16 mouse cellular contexts compared by ENCODE assay signal in genomic region chr15:82268783-82269182, GRCm38 (mm10). TPM values are rescaled to one million over a fixed set of nuclear protein-coding genes. Genes with fewer than 3 reads are reported as not detected.
DNase-seq lines count a peak whose midpoint lies in the region; ATAC-seq and TF ChIP-seq lines count a peak whose summit lies in the region.
"Had no signal": no experiment of that assay in that cellular context is flagged by ENCODE, and none has a peak within 500 bp of the region (broad histone marks: within the 10 kb centered on the region; RNA-seq: fewer than 3 reads in every experiment).

No protein-coding gene starts in this region.

- H3K4me3 ChIP-seq in layer of hippocampus, adult 2 months = no peak overlapping the region
- no peak overlapping the region for H3K4me3 ChIP-seq in hindbrain, embryonic 14.5 days (replicated peaks; ENCODE audit: low read length)
- H3K4me3 ChIP-seq in neural tube, embryonic 14.5 days (ENCODE audit: low read depth, low read length) = no peak overlapping the region
- no peak overlapping the region for H3K4me3 ChIP-seq in embryonic facial prominence, embryonic 10.5 days
- H3K4me3 ChIP-seq: embryonic facial prominence, embryonic 13.5 days; heart, adult 2 months; limb, embryonic 13.5 days had no signal

- TF ChIP-seq CTCF in layer of hippocampus, adult 2 months (conservative IDR thresholded peaks at IDR 0.05) = no peak

- no peak overlapping the region for H3K9ac ChIP-seq in hindbrain, embryonic 14.5 days
- no peak overlapping the region for H3K9ac ChIP-seq in neural tube, embryonic 14.5 days (replicated peaks; ENCODE audit: low read depth, low read length)
- H3K9ac ChIP-seq: limb, embryonic 13.5 days had no signal

- 77% methylated on average over 9 of the region's 9 CpGs for WGBS in hindbrain, embryonic 14.5 days
- 81% methylated on average over 9 of the region's 9 CpGs for WGBS in neural tube, embryonic 14.5 days
- 87% methylated on average over 9 of the region's 9 CpGs for WGBS in embryonic facial prominence, embryonic 10.5 days

- no peaks in the 10 kb centered on the region for H3K27me3 ChIP-seq in hindbrain, embryonic 14.5 days (ENCODE audit: control insufficient read depth, insufficient read depth, low read length)
- no peaks in the 10 kb centered on the region for H3K27me3 ChIP-seq in neural tube, embryonic 14.5 days (ENCODE audit: control insufficient read depth, insufficient read depth, low read length)
- peaks cover 43% of the 10 kb centered on the region for H3K27me3 ChIP-seq in embryonic facial prominence, embryonic 10.5 days (replicated peaks; ENCODE audit: low read depth, poor library complexity, severe bottlenecking)

- ATAC-seq in hindbrain, embryonic 14.5 days (ENCODE audit: low FRiP score) = no peak
- no peak for ATAC-seq in neural tube, embryonic 14.5 days (ENCODE audit: low read depth)

- H3K27ac ChIP-seq in layer of hippocampus, adult 2 months = peak overlapping the region; percentile 78
- peak overlapping the region; percentile 70; the same call in 1 of the 2 replicates for H3K27ac ChIP-seq in hindbrain, embryonic 14.5 days
- H3K27ac ChIP-seq in neural tube, embryonic 14.5 days (ENCODE audit: low read depth, low read length) = 0 out of 2 replicates have a peak overlapping the region, but pooled peaks have one; percentile 17
- H3K27ac ChIP-seq in embryonic facial prominence, embryonic 10.5 days (replicated peaks) = no peak overlapping the region
- H3K27ac ChIP-seq: embryonic facial prominence, embryonic 13.5 days; heart, adult 2 months; limb, embryonic 13.5 days had no signal

- no peaks in the 10 kb centered on the region for H3K36me3 ChIP-seq in hindbrain, embryonic 14.5 days (replicated peaks; ENCODE audit: control insufficient read depth, insufficient read depth)
- no peaks in the 10 kb centered on the region for H3K36me3 ChIP-seq in neural tube, embryonic 14.5 days (ENCODE audit: control insufficient read depth, insufficient read depth, low read length)
- H3K36me3 ChIP-seq in embryonic facial prominence, embryonic 10.5 days (replicated peaks) = no peaks in the 10 kb centered on the region
- H3K36me3 ChIP-seq: embryonic facial prominence, embryonic 13.5 days; limb, embryonic 13.5 days had no signal

- H3K9me3 ChIP-seq in hindbrain, embryonic 14.5 days (ENCODE audit: control insufficient read depth, low read length) = no peaks in the 10 kb centered on the region
- no peaks in the 10 kb centered on the region for H3K9me3 ChIP-seq in neural tube, embryonic 14.5 days (ENCODE audit: control insufficient read depth, low read length)
- H3K9me3 ChIP-seq in embryonic facial prominence, embryonic 10.5 days = no peaks in the 10 kb centered on the region
- H3K9me3 ChIP-seq: embryonic facial prominence, embryonic 13.5 days; limb, embryonic 13.5 days had no signal

- no peak overlapping the region for H3K4me2 ChIP-seq in hindbrain, embryonic 14.5 days (replicated peaks)
- H3K4me2 ChIP-seq in neural tube, embryonic 14.5 days (ENCODE audit: low read depth, low read length) = no peak overlapping the region
- H3K4me2 ChIP-seq: embryonic facial prominence, embryonic 13.5 days; limb, embryonic 13.5 days had no signal

- peaks cover 20% of the 10 kb centered on the region for H3K4me1 ChIP-seq in hindbrain, embryonic 14.5 days (replicated peaks; ENCODE audit: control insufficient read depth, insufficient read depth, low read length)
- peaks cover 16% of the 10 kb centered on the region for H3K4me1 ChIP-seq in neural tube, embryonic 14.5 days (ENCODE audit: control insufficient read depth, insufficient read depth, low read length)
- peaks cover 18% of the 10 kb centered on the region for H3K4me1 ChIP-seq in embryonic facial prominence, embryonic 10.5 days
- H3K4me1 ChIP-seq: limb, embryonic 13.5 days had no signal

- DNase-seq in layer of hippocampus, adult 2 months (ENCODE audit: low spot score in 2 of 2) = no peak
- DNase-seq in layer of hippocampus, postnatal 25 days (ENCODE audit: extremely low spot score in 1 of 2, low spot score in 1 of 2) = no peak
- peak; percentile 71 to 77 for DNase-seq in cerebellum, postnatal 25 days
- no peak for DNase-seq in hindbrain, embryonic 14.5 days (ENCODE audit: low spot score)
- no peak for DNase-seq in adrenal gland, postnatal 25 days
- no peak for DNase-seq in embryonic facial prominence, embryonic 10.5 days (ENCODE audit: low spot score)
- no peak for DNase-seq in embryo, embryonic 9.5 days (ENCODE audit: extremely low spot score)
- DNase-seq: heart, adult 2 months; lung, adult 2 months had no signal

RNA-seq across cellular contexts. Expression of gene Sept3, which starts 5.9 kb away (rescaled TPM):
- total RNA-seq in layer of hippocampus, adult 2 months (2021) = 100 to 1,000 TPM; 652 to 661 TPM
- total RNA-seq in layer of hippocampus, postnatal 25 days (2021) = 100 to 1,000 TPM; 617 to 679 TPM
- polyA plus RNA-seq in hindbrain, embryonic 14.5 days (2014; fragmentation: Nextera tagmentation; extraction: Ambion mirVana) = 375 and 410 TPM in 2 replicates
- 395 and 439 TPM in 2 replicates for polyA plus RNA-seq in neural tube, embryonic 14.5 days (2014; fragmentation: Nextera tagmentation; extraction: Ambion mirVana)
- total RNA-seq in adrenal gland, postnatal 25 days (2021) = 3.0 and 4.3 TPM in 2 replicates
- polyA plus RNA-seq in embryonic facial prominence, embryonic 10.5 days (2016; fragmentation: Nextera tagmentation; extraction: Ambion mirVana) = 49.4 and 55.6 TPM in 2 replicates

RNA-seq across cellular contexts. Expression of gene 1500009C09Rik, which starts 16.6 kb away (rescaled TPM):
- total RNA-seq in layer of hippocampus, adult 2 months (2021) = 100 to 1,000 TPM; 105 to 108 TPM
- total RNA-seq in layer of hippocampus, postnatal 25 days (2021) = 100 to 1,000 TPM in 1 of 2 experiments, 10 to 100 TPM in 1; 98.3 to 111 TPM
- polyA plus RNA-seq in hindbrain, embryonic 14.5 days (2014; fragmentation: Nextera tagmentation; extraction: Ambion mirVana) = 10.2 and 13.2 TPM in 2 replicates
- polyA plus RNA-seq in neural tube, embryonic 14.5 days (2014; fragmentation: Nextera tagmentation; extraction: Ambion mirVana) = 6.5 and 13.3 TPM in 2 replicates
- total RNA-seq in adrenal gland, postnatal 25 days (2021) = 0.62 TPM in 1 of 2 replicates, not detected in the other
- polyA plus RNA-seq in embryonic facial prominence, embryonic 10.5 days (2016; fragmentation: Nextera tagmentation; extraction: Ambion mirVana) = not detected in 2 replicates
- total RNA-seq: heart, adult 2 months; hematopoietic stem cell, adult 5-6 weeks; megakaryocyte-erythroid progenitor cell, adult 5-6 weeks had no signal
- polyA plus RNA-seq: kidney, embryonic 14.5 days; limb, embryonic 13.5 days; lung, adult 2 months had no signal

RNA-seq across cellular contexts. Expression of gene Cenpm, which starts 24.2 kb away (rescaled TPM):
- total RNA-seq in layer of hippocampus, adult 2 months (2021) = 1 to 10 TPM; 2.5 TPM
- total RNA-seq in layer of hippocampus, postnatal 25 days (2021) = 1 to 10 TPM; 2.2 to 2.4 TPM
- 17.0 and 18.0 TPM in 2 replicates for polyA plus RNA-seq in hindbrain, embryonic 14.5 days (2014; fragmentation: Nextera tagmentation; extraction: Ambion mirVana)
- polyA plus RNA-seq in neural tube, embryonic 14.5 days (2014; fragmentation: Nextera tagmentation; extraction: Ambion mirVana) = 11.2 and 12.0 TPM in 2 replicates
- total RNA-seq in adrenal gland, postnatal 25 days (2021) = 5.9 and 7.5 TPM in 2 replicates
- polyA plus RNA-seq in embryonic facial prominence, embryonic 10.5 days (2016; fragmentation: Nextera tagmentation; extraction: Ambion mirVana) = 81.5 and 82.5 TPM in 2 replicates

RNA-seq across cellular contexts. Expression of gene Wbp2nl, which starts 30.0 kb away (rescaled TPM):
- not detected for total RNA-seq in layer of hippocampus, adult 2 months (2021)
- not detected for total RNA-seq in layer of hippocampus, postnatal 25 days (2021)
- 0.17 and 0.29 TPM in 2 replicates for polyA plus RNA-seq in hindbrain, embryonic 14.5 days (2014; fragmentation: Nextera tagmentation; extraction: Ambion mirVana)
- 0.28 TPM in 1 of 2 replicates, not detected in the other for polyA plus RNA-seq in neural tube, embryonic 14.5 days (2014; fragmentation: Nextera tagmentation; extraction: Ambion mirVana)
- not detected in 2 replicates for total RNA-seq in adrenal gland, postnatal 25 days (2021)
- 0.14 TPM in 1 of 2 replicates, not detected in the other for polyA plus RNA-seq in embryonic facial prominence, embryonic 10.5 days (2016; fragmentation: Nextera tagmentation; extraction: Ambion mirVana)
- total RNA-seq: heart, adult 2 months; hematopoietic stem cell, adult 5-6 weeks; megakaryocyte-erythroid progenitor cell, adult 5-6 weeks had no signal
- polyA plus RNA-seq: embryonic facial prominence, embryonic 13.5 days; heart, adult 2 months; limb, embryonic 13.5 days; lung, adult 2 months; small intestine, adult 2 months had no signal

RNA-seq across cellular contexts. Expression of gene Tnfrsf13c, which starts 44.6 kb away (rescaled TPM):
- total RNA-seq in layer of hippocampus, adult 2 months (2021) = under 1 TPM; 0.54 to 0.79 TPM
- total RNA-seq in layer of hippocampus, postnatal 25 days (2021) = under 1 TPM in 1 of 2 experiments, not detected in 1; 0.22 TPM
- polyA plus RNA-seq in hindbrain, embryonic 14.5 days (2014; fragmentation: Nextera tagmentation; extraction: Ambion mirVana) = 0.51 and 0.68 TPM in 2 replicates
- 0.32 and 1.4 TPM in 2 replicates for polyA plus RNA-seq in neural tube, embryonic 14.5 days (2014; fragmentation: Nextera tagmentation; extraction: Ambion mirVana)
- total RNA-seq in adrenal gland, postnatal 25 days (2021) = 0.21 TPM in 1 of 2 replicates, not detected in the other
- 0.10 and 0.75 TPM in 2 replicates for polyA plus RNA-seq in embryonic facial prominence, embryonic 10.5 days (2016; fragmentation: Nextera tagmentation; extraction: Ambion mirVana)

Comparison
In these comparisons a context has a peak if more than half of its experiments do, and no peak if none do; other contexts are left out.
1. DNase-seq: peak in cerebellum, postnatal 25 days (2 of 2); none in layer of hippocampus, adult 2 months (0 of 2), layer of hippocampus, postnatal 25 days (0 of 2), hindbrain, embryonic 14.5 days (single experiment), adrenal gland, postnatal 25 days (single experiment), embryonic facial prominence, embryonic 10.5 days (single experiment) and embryo, embryonic 9.5 days (single experiment).
2. RNA of gene Sept3, which starts 5.9 kb away (total RNA-seq): 617 to 679 TPM in layer of hippocampus, postnatal 25 days and 652 to 661 TPM in layer of hippocampus, adult 2 months; 3.0 to 4.3 TPM in adrenal gland, postnatal 25 days; every median in the first group is over 100 times any median in the second.
3. RNA of gene 1500009C09Rik, which starts 16.6 kb away (total RNA-seq): 98.3 to 111 TPM in layer of hippocampus, postnatal 25 days and 105 to 108 TPM in layer of hippocampus, adult 2 months; 0.62 TPM in adrenal gland, postnatal 25 days; every median in the first group is over 10 times any median in the second.